Mouse (Mus musculus): ENCODE measurements around the gene Mettl3. TPM values are rescaled to one million over a fixed set of nuclear protein-coding genes. Genes with fewer than 3 reads are reported as not detected.
A peak's percentile ranks its signal among the peaks of the same experiment; 100 is the strongest.
"Not testable (repeated sequence)": the region's sequence is repeated elsewhere in the genome, so short reads cannot be mapped to it uniquely, and the experiment has no call there.

Mettl3 gene
- total RNA-seq (2021): 10 to 100 TPM; 15.7 to 18.8 TPM

DNA sequence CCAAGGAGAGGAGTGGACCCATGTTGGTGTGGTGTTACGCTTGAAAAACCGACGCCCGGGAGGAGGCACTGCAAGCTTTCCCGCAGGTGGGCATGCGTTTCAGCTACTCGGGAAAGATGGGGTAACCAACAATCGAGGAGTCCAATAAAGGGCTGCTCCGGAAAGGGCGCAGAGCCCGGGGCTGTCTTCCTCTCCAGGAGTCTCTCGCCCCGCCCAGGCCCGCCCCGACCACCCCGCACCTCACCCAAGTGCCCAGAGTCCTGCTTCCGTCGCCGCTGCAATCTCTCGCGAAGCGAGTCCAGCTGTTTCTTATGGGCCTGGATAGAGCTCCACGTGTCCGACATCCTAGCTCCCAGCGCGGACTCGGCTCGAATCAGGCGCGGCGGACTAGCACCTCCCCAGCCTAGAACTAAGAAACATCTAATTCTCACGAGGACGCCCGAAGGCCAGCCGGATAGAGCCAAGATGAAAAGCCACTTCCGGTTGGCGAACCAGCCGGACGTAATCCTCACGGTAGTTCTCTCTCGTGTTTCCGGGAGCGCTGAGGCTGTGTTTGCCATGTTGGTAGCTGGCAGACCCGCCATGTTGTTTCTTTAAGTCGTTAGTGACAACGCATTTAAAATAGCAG is at the start of gene Mettl3:
TSS of gene Mettl3 (minus strand) at position 485 of the 628 bp plus-strand sequence.
- intact Hi-C loops (cut with DNase I): loop anchor here (2.0 to 10.0 kb wide), 2 partner anchors 26 to 420 kb away; partner anchors contain the start of genes Mettl17, Rab2b and Tox4
- peak; percentile 94 for DNase-seq

GRCm38 (mm10) chr14:52339512-52339852 is 34.6 kb upstream of the Mettl3 start:
- no peak for DNase-seq
- intact Hi-C loops (cut with DNase I): loop anchor here (2.0 kb wide), 1 partner anchor 215 kb away; no protein-coding TSS in a partner anchor

- intact Hi-C loops (cut with DNase I): loop anchor here (1.0 to 2.0 kb wide), 2 partner anchors 44 to 214 kb away; no protein-coding TSS in a partner anchor
- DNase-seq: peak; percentile 71 to 79
Observed at GRCm38 (mm10) chr14:52338751-52339511, 34.0 kb upstream of the Mettl3 start.

GRCm38 (mm10) chr14:52332171-52332570 is 27.2 kb upstream of the Mettl3 start:
- DNase-seq: no peak
- intact Hi-C loops (cut with DNase I): no loop called here

- intact Hi-C loops (cut with DNase I): no loop called here
- no peak for DNase-seq
Observed at GRCm38 (mm10) chr14:52331069-52331750, 26.3 kb upstream of the Mettl3 start.

DNA sequence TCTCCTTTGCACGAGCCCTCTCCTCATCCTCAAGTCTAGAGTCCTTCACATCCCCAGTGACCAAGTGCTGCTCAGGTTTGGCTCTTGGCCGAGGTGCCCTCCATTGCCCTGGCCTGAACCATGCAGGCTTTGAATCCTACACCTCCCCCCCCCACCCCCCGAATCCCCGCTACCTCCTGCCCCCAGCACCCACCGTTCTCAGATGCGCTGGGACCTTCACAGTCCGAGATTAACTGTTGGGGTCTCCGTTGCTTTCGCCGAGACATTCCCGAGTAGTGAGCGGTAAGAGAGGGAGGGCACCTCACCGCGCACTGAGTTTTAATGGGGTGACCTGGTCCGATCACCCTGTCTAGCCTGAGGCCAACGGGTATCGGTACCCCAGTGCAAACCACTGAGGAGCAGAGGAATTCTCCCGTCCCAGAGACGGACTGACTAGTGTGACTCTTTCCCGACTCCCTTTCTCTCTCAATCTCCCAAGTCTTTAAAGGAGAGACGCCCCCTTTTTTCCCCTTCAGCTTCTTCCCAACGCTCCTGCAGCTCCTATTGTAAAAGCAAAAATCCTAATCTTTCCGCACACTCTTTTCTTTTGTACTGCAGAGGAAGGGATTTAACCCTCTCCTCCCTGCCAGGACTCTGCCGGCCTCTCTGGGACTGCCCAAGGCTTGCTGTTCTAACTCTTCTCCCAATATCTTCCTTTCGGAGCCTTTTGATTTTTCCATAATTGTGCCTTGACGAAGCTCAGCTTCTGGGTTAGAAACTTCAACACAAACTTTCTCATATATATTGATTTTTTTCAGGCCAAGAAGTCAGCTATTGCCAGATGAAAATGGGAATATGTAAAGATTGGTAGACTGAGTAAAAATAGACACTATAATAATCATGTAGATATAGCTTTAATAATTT is 23.2 kb upstream of the Mettl3 start, which contains the start of gene Sall2:
TSS of gene Sall2 (minus strand) at position 853 of the 903 bp plus-strand sequence.
- intact Hi-C loops (cut with DNase I): no loop called here
- DNase-seq: no peak

GRCm38 (mm10) chr14:52327375-52327901 is 22.5 kb upstream of the Mettl3 start:
- no peak for DNase-seq
- intact Hi-C loops (cut with DNase I): no loop called here

DNA sequence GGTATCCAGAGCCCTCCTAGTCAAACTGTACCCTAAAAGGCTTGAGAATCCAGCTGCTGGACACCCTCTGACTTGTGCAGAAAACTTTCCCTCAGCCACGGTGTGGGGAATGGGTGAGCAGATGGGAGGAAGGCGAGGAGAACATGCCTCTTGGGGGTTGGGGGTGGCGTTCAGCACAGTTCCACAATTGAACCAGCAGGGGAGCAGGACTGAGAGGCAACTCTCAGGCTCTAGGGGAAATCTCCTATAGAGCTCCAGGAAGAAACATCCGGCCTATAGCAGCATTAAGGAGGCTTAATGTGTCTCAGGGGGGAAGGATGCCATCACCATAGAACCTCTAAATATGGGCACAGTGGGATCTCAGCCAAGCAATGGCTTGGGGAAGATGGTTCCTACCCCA is 21.0 kb upstream of the Mettl3 start:
- intact Hi-C loops (cut with DNase I): no loop called here
- DNase-seq: no peak

DNA sequence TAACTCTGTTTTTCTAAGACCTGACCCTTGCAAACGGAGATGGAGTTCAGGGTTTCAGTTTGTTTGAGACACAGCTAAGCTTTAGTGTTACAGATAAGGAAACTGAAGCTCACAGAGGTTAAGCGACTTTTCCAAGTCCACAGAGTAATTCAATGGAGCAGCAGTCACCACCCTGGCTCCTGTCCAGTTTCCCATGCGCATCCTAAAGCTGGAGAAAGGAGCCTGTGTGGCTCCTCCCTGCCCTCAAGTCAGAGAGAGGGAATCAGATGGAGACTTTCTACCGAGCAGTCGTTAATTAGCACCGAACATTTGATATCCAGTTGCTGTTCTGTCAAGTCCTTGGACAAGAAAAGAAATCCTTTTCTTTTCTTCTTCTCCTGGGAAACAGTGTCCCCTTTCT is 14.4 kb upstream of the Mettl3 start:
- DNase-seq: no peak
- intact Hi-C loops (cut with DNase I): loop anchor here (1.0 kb wide), 1 partner anchor 40 kb away; the partner anchor contains the start of genes Rab2b and Tox4

DNA sequence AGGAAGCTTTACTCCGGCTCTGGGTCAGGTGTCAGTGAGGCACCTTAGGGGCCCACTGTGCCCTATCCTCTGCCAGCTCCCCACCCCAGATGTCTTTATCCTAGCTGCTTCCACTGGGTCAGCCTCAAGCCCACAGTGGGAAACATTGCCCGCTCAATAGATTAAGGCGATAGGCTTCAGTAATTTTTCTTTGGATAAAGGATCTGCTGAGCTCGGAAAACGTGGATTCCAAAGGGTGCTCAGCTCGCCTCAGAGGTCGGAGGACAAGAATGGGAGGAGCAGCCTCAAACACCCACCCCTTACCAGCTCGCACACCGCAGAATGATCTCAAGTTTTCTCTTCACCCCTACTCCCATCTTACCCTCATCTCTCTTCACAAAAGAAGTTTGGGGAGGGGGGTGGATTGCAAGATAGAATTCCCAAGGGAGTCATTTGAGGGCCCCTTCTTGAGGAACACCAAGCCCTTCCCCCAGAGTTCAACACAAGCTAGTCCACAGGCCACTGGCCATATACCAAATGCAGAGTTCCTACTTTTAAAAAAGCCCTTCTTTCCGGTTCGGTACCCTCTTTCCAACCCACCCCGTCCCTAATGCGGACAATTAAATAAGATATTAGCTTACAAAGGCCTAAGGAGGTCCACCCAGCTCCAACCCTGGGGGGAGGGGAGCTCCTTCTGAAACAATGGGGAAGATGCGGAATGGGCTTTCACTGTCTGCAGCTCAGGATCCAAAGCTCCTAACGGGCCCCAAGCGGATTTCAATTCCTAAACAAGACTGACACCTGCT is 11.7 kb upstream of the Mettl3 start:
- intact Hi-C loops (cut with DNase I): no loop called here
- peak in 1 of 2 experiments; percentile 45 for DNase-seq

- peak; percentile 65 to 69 for DNase-seq
- intact Hi-C loops (cut with DNase I): no loop called here
Observed at GRCm38 (mm10) chr14:52315792-52316440, 11.0 kb upstream of the Mettl3 start.

- intact Hi-C loops (cut with DNase I): no loop called here
- no peak for DNase-seq
Observed at GRCm38 (mm10) chr14:52315283-52315780, 10.4 kb upstream of the Mettl3 start.

GRCm38 (mm10) chr14:52314808-52315150 is 9.9 kb upstream of the Mettl3 start:
- DNase-seq: no peak
- intact Hi-C loops (cut with DNase I): no loop called here

DNA sequence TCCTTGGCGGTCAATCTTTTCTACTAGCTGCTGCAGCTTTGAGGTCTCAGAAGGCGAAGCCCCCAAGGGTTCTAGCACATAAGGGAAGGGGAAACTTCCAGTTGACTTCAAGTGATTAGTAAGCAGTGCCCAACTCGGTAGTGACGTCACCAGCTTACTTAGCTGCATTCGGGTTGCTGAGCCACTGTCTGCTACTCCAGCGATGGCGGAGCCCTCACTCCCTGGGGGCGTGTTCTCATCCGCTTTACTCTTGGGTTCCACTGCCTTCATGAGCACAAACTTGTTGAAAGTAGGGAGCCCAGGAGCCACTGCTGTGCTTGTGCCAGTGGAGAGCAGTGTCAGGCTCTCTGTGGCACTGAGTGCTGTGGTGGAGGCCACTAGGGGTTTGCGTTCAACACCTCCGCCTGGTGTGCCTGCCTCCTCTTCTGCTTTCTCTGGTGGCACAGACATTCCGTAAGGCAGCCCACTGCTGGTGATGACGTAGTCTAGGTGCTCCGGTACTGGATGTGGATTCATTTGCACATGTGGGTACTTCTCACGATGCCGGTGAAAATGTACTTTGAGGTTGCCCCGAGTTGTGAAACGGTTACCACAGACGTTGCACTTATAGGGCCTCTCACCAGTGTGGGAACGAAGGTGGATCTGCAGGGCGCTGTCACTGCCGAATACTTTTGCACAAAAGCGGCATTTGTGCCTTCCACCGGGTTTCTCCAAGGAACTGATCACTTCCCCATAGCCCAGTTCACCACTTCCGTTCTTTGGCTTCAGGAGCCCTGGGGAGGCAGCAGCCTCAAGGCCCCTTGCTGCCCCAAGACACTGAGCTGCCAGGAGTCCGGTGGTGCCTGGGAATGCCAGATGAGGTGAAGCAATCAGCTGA is 9.2 kb upstream of the Mettl3 start:
- intact Hi-C loops (cut with DNase I): no loop called here
- DNase-seq: no peak

DNA sequence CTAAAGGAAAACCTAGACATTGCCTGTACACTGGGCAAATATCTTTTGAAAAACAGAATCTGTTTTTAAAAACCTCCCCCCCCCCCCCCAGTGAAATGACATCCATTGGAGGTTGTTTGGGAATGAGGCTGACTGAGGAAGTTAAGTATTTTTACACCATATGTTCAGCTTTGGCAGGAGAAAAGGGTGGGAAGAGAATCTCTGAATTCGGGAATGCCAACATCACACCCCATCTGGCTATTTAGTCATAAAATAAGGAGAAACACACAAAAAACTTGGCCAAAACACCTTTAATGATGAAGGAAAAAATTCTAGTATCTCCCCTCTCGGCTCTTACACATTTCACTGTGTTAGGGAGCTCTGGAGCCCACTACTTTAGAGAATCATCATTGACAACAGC is 6.0 kb upstream of the Mettl3 start:
- DNase-seq: no peak
- intact Hi-C loops (cut with DNase I): no loop called here

- intact Hi-C loops (cut with DNase I); DNase-seq: not testable (repeated sequence)
Observed at GRCm38 (mm10) chr14:52310343-52310742, 5.4 kb upstream of the Mettl3 start.

GRCm38 (mm10) chr14:52306100-52306499 is 1.2 kb upstream of the Mettl3 start:
- DNase-seq: no peak
- intact Hi-C loops (cut with DNase I): loop anchor here (10.0 kb wide), 1 partner anchor 421 kb away; the partner anchor contains the start of gene Mettl17

Measured in heart, postnatal 10 days (tissue).